Mouse (Mus musculus): ENCODE results near the gene Gm21885. TPM values are rescaled to one million over a fixed set of nuclear protein-coding genes. Genes with fewer than 3 reads are reported as not detected.

Gm21885 gene
- polyA plus RNA-seq, 1 experiment from 2014 or later: not detected

- peak overlapping the region; percentile 55 for H3K9ac ChIP-seq (ENCODE audit: low read length)
- H3K27ac ChIP-seq (ENCODE audit: low read length): no peak overlapping the region; the same call in 1 of the 2 replicates
- 31% methylated on average over 15 of the region's 15 CpGs for WGBS
- peak; percentile 35; the same call in 1 of the 2 replicates for ATAC-seq (replicated peaks; ENCODE audit: extremely low read depth, insufficient read depth, low FRiP score)
- no peaks in the 10 kb centered on the region for H3K27me3 ChIP-seq (ENCODE audit: control insufficient read depth, insufficient read depth, low read length)
- H3K9me3 ChIP-seq (replicated peaks; ENCODE audit: control insufficient read depth, low read length): no peaks in the 10 kb centered on the region
- H3K4me1 ChIP-seq (ENCODE audit: control insufficient read depth, insufficient read depth, low read length): peaks cover 16% of the 10 kb centered on the region; the same call in 1 of the 2 replicates
- peak overlapping the region; percentile 39 for H3K4me3 ChIP-seq (ENCODE audit: low read length)
- H3K36me3 ChIP-seq (ENCODE audit: control insufficient read depth, insufficient read depth): no peaks in the 10 kb centered on the region
- peak overlapping the region; percentile 62 for H3K4me2 ChIP-seq (ENCODE audit: low read depth, low read length)
Measured at GRCm38 (mm10) chr11:94243422-94244180, 38.1 kb upstream of the Gm21885 start.

DNA sequence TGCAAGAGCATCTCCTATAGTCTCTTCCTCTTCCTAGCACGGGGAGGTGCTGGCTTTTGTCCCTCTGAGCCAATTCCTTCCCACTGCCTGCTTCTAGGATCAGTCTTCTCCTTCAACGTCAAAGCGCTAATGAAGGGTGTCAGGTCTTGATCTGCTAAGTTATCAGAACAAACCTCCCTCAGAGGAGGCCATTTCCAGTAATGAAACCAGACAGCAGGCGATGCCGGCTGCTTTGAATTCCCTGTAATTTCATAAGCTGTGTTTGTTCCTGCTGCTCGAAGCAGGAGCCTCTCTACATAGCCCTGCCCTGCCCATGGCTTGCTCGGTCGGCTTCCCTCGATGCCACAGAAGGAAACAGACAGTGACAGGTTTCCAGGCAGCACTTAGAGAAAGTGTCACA is 37.3 kb upstream of the Gm21885 start:
- H3K36me3 ChIP-seq (ENCODE audit: control insufficient read depth, insufficient read depth): no peaks in the 10 kb centered on the region
- no peak overlapping the region for H3K4me2 ChIP-seq (ENCODE audit: low read depth, low read length)
- no peak overlapping the region for H3K4me3 ChIP-seq (ENCODE audit: low read length)
- no peak overlapping the region for H3K9ac ChIP-seq (ENCODE audit: low read length)
- no peak for ATAC-seq (replicated peaks; ENCODE audit: extremely low read depth, insufficient read depth, low FRiP score)
- H3K9me3 ChIP-seq (replicated peaks; ENCODE audit: control insufficient read depth, low read length): no peaks in the 10 kb centered on the region
- peaks cover 16% of the 10 kb centered on the region; the same call in 1 of the 2 replicates for H3K4me1 ChIP-seq (ENCODE audit: control insufficient read depth, insufficient read depth, low read length)
- 64% methylated on average over 9 of the region's 9 CpGs for WGBS
- H3K27me3 ChIP-seq (ENCODE audit: control insufficient read depth, insufficient read depth, low read length): no peaks in the 10 kb centered on the region
- H3K27ac ChIP-seq (ENCODE audit: low read length): no peak overlapping the region

GRCm38 (mm10) chr11:94245955-94246788 is 35.5 kb upstream of the Gm21885 start, which contains the start of gene Wfikkn2:
Gene Wfikkn2 (minus strand): TSS chr11:94246005.
- WGBS: 57% methylated on average over 17 of the region's 17 CpGs
- H3K4me3 ChIP-seq (ENCODE audit: low read length): no peak within 1 kb of the TSS
- ATAC-seq (replicated peaks; ENCODE audit: extremely low read depth, insufficient read depth, low FRiP score): peak; percentile 41
- no peaks in the 10 kb centered on the region for H3K36me3 ChIP-seq (ENCODE audit: control insufficient read depth, insufficient read depth)
- no peaks in the 10 kb centered on the region for H3K9me3 ChIP-seq (replicated peaks; ENCODE audit: control insufficient read depth, low read length)
- no peak within 1 kb of the TSS for H3K4me2 ChIP-seq (ENCODE audit: low read depth, low read length)
- H3K4me1 ChIP-seq (ENCODE audit: control insufficient read depth, insufficient read depth, low read length): peaks cover 16% of the 10 kb centered on the region; the same call in 1 of the 2 replicates
- no peak within 1 kb of the TSS for H3K9ac ChIP-seq (ENCODE audit: low read length)
- H3K27ac ChIP-seq (ENCODE audit: low read length): no peak within 1 kb of the TSS
- no peaks in the 10 kb centered on the region for H3K27me3 ChIP-seq (ENCODE audit: control insufficient read depth, insufficient read depth, low read length)

DNA sequence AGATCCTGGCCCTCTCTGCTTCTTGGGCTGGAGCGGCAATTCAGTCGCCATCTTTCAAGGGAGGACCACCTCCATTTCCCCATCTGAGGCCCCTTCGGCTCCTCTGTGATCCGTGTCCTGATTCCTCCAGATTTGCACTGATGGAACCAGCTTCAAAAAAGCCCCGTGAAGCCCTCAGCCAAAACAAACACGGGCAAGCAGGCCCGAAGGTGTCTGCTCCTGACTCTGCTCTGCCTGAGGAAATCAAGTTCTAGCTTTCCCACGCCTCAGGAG is 34.9 kb upstream of the Gm21885 start:
- no peak for ATAC-seq (replicated peaks; ENCODE audit: extremely low read depth, insufficient read depth, low FRiP score)

GRCm38 (mm10) chr11:94253156-94253555 is 28.5 kb upstream of the Gm21885 start:
- Histone ChIP-seq H3K9me3 (replicated peaks; ENCODE audit: control insufficient read depth, low read length) (no peaks in the 10 kb centered on the region), H3K4me2 (ENCODE audit: low read depth, low read length) (no peak overlapping the region), H3K9ac (ENCODE audit: low read length) (no peak overlapping the region), H3K27ac (ENCODE audit: low read length) (no peak overlapping the region), H3K4me1 (ENCODE audit: control insufficient read depth, insufficient read depth, low read length) (no peaks in the 10 kb centered on the region), H3K36me3 (ENCODE audit: control insufficient read depth, insufficient read depth) (no peaks in the 10 kb centered on the region), H3K27me3 (ENCODE audit: control insufficient read depth, insufficient read depth, low read length) (no peaks in the 10 kb centered on the region), H3K4me3 (ENCODE audit: low read length) (no peak overlapping the region)
- 70% methylated on average over 9 of the region's 9 CpGs for WGBS
- no peak for ATAC-seq (replicated peaks; ENCODE audit: extremely low read depth, insufficient read depth, low FRiP score)

More for the DNA sequence above, 34.9 kb upstream of the Gm21885 start:
- Histone ChIP-seq H3K4me2 (ENCODE audit: low read depth, low read length) (no peak overlapping the region), H3K4me1 (ENCODE audit: control insufficient read depth, insufficient read depth, low read length) (peaks cover 16% of the 10 kb centered on the region; the same call in 1 of the 2 replicates), H3K9me3 (replicated peaks; ENCODE audit: control insufficient read depth, low read length) (no peaks in the 10 kb centered on the region), H3K4me3 (ENCODE audit: low read length) (no peak overlapping the region), H3K9ac (ENCODE audit: low read length) (no peak overlapping the region), H3K27ac (ENCODE audit: low read length) (no peak overlapping the region), H3K27me3 (ENCODE audit: control insufficient read depth, insufficient read depth, low read length) (no peaks in the 10 kb centered on the region), H3K36me3 (ENCODE audit: control insufficient read depth, insufficient read depth) (no peaks in the 10 kb centered on the region)
- 58% methylated on average over 8 of the region's 8 CpGs for WGBS

DNA sequence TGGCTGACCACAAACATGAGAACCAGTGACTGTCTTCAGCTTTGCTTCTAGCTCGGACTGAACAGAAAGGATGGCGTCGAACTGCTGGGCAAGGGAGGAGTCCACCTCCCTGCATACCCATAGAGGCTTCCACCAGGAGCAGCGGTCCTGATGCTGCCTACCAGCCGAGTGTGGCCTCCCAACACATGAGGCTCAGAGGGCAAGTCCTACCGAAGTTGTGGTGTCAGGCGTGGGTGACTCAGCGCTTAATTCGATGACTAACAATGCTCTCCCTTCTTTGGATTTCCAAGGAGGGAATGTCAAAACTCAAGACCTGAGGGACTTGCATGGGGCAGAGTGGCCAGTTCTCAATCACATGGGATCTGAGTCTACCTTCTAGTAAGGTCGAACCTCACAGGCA is 28.0 kb upstream of the Gm21885 start:
- no peaks in the 10 kb centered on the region for H3K4me1 ChIP-seq (ENCODE audit: control insufficient read depth, insufficient read depth, low read length)
- H3K9ac ChIP-seq (ENCODE audit: low read length): no peak overlapping the region
- no peaks in the 10 kb centered on the region for H3K36me3 ChIP-seq (ENCODE audit: control insufficient read depth, insufficient read depth)
- H3K4me2 ChIP-seq (ENCODE audit: low read depth, low read length): no peak overlapping the region
- H3K27me3 ChIP-seq (ENCODE audit: control insufficient read depth, insufficient read depth, low read length): no peaks in the 10 kb centered on the region
- H3K4me3 ChIP-seq (ENCODE audit: low read length): no peak overlapping the region
- WGBS: 86% methylated on average over 10 of the region's 10 CpGs
- H3K27ac ChIP-seq (ENCODE audit: low read length): no peak overlapping the region
- ATAC-seq (replicated peaks; ENCODE audit: extremely low read depth, insufficient read depth, low FRiP score): no peak
- H3K9me3 ChIP-seq (replicated peaks; ENCODE audit: control insufficient read depth, low read length): no peaks in the 10 kb centered on the region

DNA sequence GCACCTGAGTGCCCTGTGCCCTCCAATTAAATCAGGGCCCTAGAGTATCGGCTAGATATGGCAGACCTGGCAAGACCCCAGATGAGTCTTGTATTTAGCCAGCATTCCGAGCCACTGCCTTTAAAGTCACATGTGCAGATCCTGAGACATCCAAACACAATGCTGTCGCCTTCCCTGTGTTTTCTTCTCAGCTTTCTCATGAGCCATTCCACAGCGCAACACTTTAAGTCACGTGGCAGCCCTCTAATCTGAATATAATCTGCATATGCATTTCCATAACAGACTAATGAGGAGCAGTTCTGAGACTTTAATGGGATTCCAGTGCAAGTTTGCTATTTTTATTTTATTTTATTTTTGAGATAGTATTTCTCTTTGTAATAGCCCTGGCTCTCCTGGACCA is 25.9 kb upstream of the Gm21885 start:
- Histone ChIP-seq H3K9ac (ENCODE audit: low read length) (no peak overlapping the region), H3K36me3 (ENCODE audit: control insufficient read depth, insufficient read depth) (no peaks in the 10 kb centered on the region), H3K27me3 (ENCODE audit: control insufficient read depth, insufficient read depth, low read length) (no peaks in the 10 kb centered on the region), H3K4me3 (ENCODE audit: low read length) (no peak overlapping the region), H3K9me3 (replicated peaks; ENCODE audit: control insufficient read depth, low read length) (no peaks in the 10 kb centered on the region), H3K4me1 (ENCODE audit: control insufficient read depth, insufficient read depth, low read length) (no peaks in the 10 kb centered on the region), H3K4me2 (ENCODE audit: low read depth, low read length) (no peak overlapping the region), H3K27ac (ENCODE audit: low read length) (no peak overlapping the region)
- WGBS: 71% methylated on average over 5 of the region's 5 CpGs
- ATAC-seq (replicated peaks; ENCODE audit: extremely low read depth, insufficient read depth, low FRiP score): no peak

DNA sequence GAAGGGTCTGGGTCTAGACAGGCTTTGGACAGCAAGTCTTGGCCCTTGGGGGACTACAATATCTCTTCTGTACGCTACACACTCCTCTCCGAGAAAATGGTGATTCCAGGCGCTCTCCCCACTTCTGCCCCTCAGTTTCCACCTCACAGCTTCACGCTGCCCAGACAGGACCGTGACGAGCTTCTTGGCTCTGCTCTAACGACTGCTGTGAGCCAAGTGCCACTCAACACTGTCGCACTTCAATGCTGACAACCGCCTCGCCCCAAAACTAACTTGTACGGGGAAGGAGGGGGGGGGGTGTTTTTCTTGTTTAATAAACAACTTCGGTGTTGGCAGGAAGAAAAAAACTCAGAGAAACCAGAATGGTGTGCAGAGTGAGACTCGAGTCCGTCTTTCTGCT is 23.7 kb upstream of the Gm21885 start:
- no peak overlapping the region for H3K9ac ChIP-seq (ENCODE audit: low read length)
- H3K4me2 ChIP-seq (ENCODE audit: low read depth, low read length): peak overlapping the region; percentile 23; the same call in 1 of the 2 replicates
- no peaks in the 10 kb centered on the region for H3K27me3 ChIP-seq (ENCODE audit: control insufficient read depth, insufficient read depth, low read length)
- no peaks in the 10 kb centered on the region for H3K36me3 ChIP-seq (ENCODE audit: control insufficient read depth, insufficient read depth)
- no peaks in the 10 kb centered on the region for H3K9me3 ChIP-seq (replicated peaks; ENCODE audit: control insufficient read depth, low read length)
- WGBS: 52% methylated on average over 14 of the region's 14 CpGs
- H3K4me1 ChIP-seq (ENCODE audit: control insufficient read depth, insufficient read depth, low read length): no peaks in the 10 kb centered on the region
- no peak overlapping the region for H3K4me3 ChIP-seq (ENCODE audit: low read length)
- no peak for ATAC-seq (replicated peaks; ENCODE audit: extremely low read depth, insufficient read depth, low FRiP score)
- no peak overlapping the region for H3K27ac ChIP-seq (ENCODE audit: low read length)

- Histone ChIP-seq H3K4me1 (ENCODE audit: control insufficient read depth, insufficient read depth, low read length) (no peaks in the 10 kb centered on the region; the same call in 1 of the 2 replicates), H3K4me2 (ENCODE audit: low read depth, low read length) (no peak overlapping the region), H3K9me3 (replicated peaks; ENCODE audit: control insufficient read depth, low read length) (no peaks in the 10 kb centered on the region), H3K9ac (ENCODE audit: low read length) (no peak overlapping the region), H3K4me3 (ENCODE audit: low read length) (no peak overlapping the region), H3K27me3 (ENCODE audit: control insufficient read depth, insufficient read depth, low read length) (no peaks in the 10 kb centered on the region), H3K36me3 (ENCODE audit: control insufficient read depth, insufficient read depth) (no peaks in the 10 kb centered on the region), H3K27ac (ENCODE audit: low read length) (no peak overlapping the region)
- no peak for ATAC-seq (replicated peaks; ENCODE audit: extremely low read depth, insufficient read depth, low FRiP score)
- 64% methylated on average over 4 of the region's 4 CpGs for WGBS
Measured at GRCm38 (mm10) chr11:94259814-94260213, 21.9 kb upstream of the Gm21885 start.
